Mouse (Mus musculus) small intestine, adult 2 months (tissue): Measurements from ENCODE around the gene Mia2. TPM values are rescaled to one million over a fixed set of nuclear protein-coding genes. Genes with fewer than 3 reads are reported as not detected.

ENCODE experiments used
- H3K27ac ChIP-seq: fragments of 200-500 bp; 2 replicates; pipeline ENCODE4 v1.5.1; 2012; ENCODE audit warnings: low read depth, low read length, control low read depth, inconsistent platforms; ENCODE audit not compliant: insufficient read depth
- H3K27me3 ChIP-seq: fragments of 200-500 bp; 2 replicates; pipeline ENCODE4 v1.6.1; 2012; ENCODE audit warnings: mild to moderate bottlenecking, moderate library complexity, low read length, inconsistent platforms; ENCODE audit not compliant: control insufficient read depth, insufficient read depth
- H3K36me3 ChIP-seq: fragments of 200-500 bp; 2 replicates; pipeline ENCODE4 v1.6.1; 2012; ENCODE audit warnings: mild to moderate bottlenecking, low read length, control low read depth, inconsistent platforms; ENCODE audit not compliant: control insufficient read depth, insufficient read depth
- H3K4me1 ChIP-seq: fragments of 200-500 bp; 2 replicates; pipeline ENCODE4 v1.6.1; 2012; ENCODE audit warnings: low read length, inconsistent platforms, mixed read lengths; ENCODE audit not compliant: control insufficient read depth, insufficient read depth, insufficient read length
- H3K4me3 ChIP-seq: fragments of 200-500 bp; 2 replicates; pipeline ENCODE4 v1.5.1; 2012; ENCODE audit warnings: low read depth, mild to moderate bottlenecking, control low read depth, inconsistent platforms, low read length, moderate library complexity
- CTCF ChIP-seq: fragments of 200-500 bp; IDR thresholded peaks from 2 replicates; pipeline ENCODE4 v1.5.1; 2012; ENCODE audit warnings: low read depth, mild to moderate bottlenecking, control low read depth, inconsistent platforms, low read length, moderate library complexity, mixed read lengths; ENCODE audit not compliant: insufficient replicate concordance, insufficient read length; ENCODE audit errors: extremely low read depth
- POLR2A ChIP-seq: fragments of 200-500 bp; IDR thresholded peaks from 2 replicates; pipeline ENCODE4 v1.6.1; 2012; ENCODE audit warnings: low read depth, mild to moderate bottlenecking, control low read depth, inconsistent platforms, low read length, moderate library complexity
- WGBS: fragments of 180-500 bp; shearing (Covaris S2); methylation state at CpG from one replicate; pipeline ENCODE4 v1.1.7; 2018; 5-methylcytosine and 5-hydroxymethylcytosine counted together
- polyA plus RNA-seq: library from polyadenylated mRNA; depleted of rRNA; stranded (reverse); fragments of >200 nt; gene quantifications from 2 replicates; pipeline ENCODE4 v1.2.3, GENCODE M21; 2012

Mia2 gene
- polyA plus RNA-seq, 1 experiment = 37.8 TPM

DNA sequence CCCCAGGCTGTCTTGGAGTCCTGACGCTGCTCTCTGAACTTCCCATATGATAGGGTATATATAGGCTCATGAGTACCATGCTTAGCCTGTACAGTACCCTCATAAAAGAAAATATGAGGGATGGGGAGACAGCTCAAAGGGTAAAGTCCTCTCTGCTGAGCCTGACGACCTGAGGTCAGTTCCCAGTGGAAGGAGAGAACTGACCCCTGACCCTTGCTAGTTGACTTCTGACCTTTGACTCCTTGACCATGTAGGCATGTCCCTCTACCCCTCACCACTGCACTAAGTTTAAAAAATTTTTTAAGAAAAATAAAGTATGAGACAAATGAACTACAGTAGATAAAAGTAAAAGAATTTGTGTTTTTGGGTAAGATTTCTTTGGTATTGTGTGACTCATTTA, 65.5 kb downstream of the Mia2 start:
- Histone ChIP-seq H3K27ac (no peak overlapping the region), H3K4me3 (no peak overlapping the region), H3K36me3 (peaks cover 66% of the 10 kb centered on the region), H3K27me3 (no peaks in the 10 kb centered on the region), H3K4me1 (peaks cover 2% of the 10 kb centered on the region; the same call in 1 of the 2 replicates)
- WGBS = 43% methylated on average over 2 of the region's 2 CpGs
- TF ChIP-seq CTCF (no peak), POLR2A (no peak)

DNA sequence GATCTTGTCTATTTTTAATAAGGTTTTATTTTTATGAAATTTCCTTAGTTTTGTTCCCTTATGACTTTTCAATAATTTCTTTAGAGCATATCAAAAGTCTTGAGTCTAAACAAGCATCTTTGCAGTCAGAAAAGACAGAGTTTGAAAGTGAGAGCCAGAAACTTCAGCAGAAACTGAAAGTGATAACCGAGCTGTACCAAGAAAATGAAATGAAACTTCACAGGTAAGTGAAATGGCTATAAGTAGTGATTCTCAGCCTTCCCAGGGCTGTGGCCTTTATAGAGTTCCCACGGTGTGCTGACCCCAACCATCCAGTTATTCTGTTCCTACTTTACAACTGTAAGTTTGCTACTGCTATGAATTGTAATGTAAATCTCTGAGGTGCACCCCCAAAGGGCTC, 67.2 kb downstream of the Mia2 start:
- TF ChIP-seq CTCF (no peak), POLR2A (no peak)
- Histone ChIP-seq H3K4me1 (peaks cover 2% of the 10 kb centered on the region; the same call in 1 of the 2 replicates), H3K36me3 (peaks cover 62% of the 10 kb centered on the region), H3K27me3 (no peaks in the 10 kb centered on the region), H3K27ac (no peak overlapping the region), H3K4me3 (no peak overlapping the region)
- 49% methylated on average over 2 of the region's 2 CpGs for WGBS

DNA sequence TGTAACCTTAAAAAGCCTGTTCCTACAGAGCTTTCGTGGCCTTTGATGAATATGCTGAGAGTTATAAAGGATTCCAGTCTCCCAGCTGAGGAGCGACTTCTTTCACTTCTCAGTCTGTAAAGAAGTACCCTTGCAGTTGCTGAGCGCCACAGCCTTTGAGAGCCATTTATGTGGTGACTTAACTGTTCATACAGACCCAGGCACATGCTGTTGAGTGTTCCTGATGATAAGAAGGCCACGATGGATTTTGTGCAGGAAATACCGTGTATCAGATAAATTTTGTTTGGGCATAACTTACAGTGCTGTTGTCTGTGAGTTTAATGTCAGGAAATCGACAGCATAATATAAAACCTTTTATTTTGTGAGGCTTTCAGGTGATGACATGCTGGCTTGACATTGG, 68.9 kb downstream of the Mia2 start:
- H3K4me3 ChIP-seq = no peak overlapping the region
- WGBS = 90% methylated on average over 6 of the region's 6 CpGs
- H3K27me3 ChIP-seq = no peaks in the 10 kb centered on the region
- peaks cover 2% of the 10 kb centered on the region; the same call in 1 of the 2 replicates for H3K4me1 ChIP-seq
- H3K27ac ChIP-seq = no peak overlapping the region
- H3K36me3 ChIP-seq = peaks cover 57% of the 10 kb centered on the region
- TF ChIP-seq CTCF (no peak), POLR2A (no peak)

DNA sequence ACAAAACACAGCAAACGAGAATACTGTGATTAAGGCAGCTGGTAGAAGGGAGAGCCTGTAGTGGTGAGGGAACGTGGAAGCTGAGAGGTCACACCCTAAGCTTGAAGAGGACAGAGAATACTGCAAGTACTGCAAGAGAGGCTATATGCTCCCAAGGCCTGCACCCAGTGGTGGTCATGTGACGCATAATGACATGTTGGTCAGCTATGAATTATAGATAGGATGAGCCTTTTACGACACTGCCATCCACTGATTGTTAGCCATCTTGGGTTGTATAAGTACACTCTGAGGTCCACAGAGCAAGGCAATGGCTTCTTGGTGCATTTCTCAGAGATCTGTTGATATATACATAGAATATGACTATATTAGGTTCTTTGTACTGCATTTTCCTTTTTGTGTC, 71.0 kb downstream of the Mia2 start:
- Histone ChIP-seq H3K27ac (no peak overlapping the region), H3K27me3 (no peaks in the 10 kb centered on the region), H3K36me3 (peaks cover 55% of the 10 kb centered on the region), H3K4me3 (no peak overlapping the region), H3K4me1 (peaks cover 2% of the 10 kb centered on the region; the same call in 1 of the 2 replicates)
- 78% methylated on average over 4 of the region's 4 CpGs for WGBS
- TF ChIP-seq CTCF (no peak), POLR2A (no peak)

DNA sequence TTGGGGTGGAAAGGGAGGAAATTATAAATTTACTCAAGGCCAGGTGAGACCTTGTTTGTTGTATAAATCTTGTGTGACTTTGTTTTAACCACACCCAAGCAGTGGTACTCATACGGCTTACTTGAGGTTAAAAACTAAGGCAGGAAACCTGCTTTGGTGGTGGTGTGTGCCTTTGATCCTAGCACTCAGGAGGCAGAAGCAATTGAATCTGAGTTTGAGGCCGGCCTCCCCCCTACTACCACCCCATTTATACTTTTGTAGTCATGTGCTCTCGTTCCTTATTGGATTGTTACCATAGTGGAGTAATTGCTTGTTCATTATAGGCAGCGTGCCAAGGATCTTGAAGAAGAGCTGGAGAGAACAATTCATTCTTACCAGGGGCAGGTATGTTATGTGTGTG, 74.3 kb downstream of the Mia2 start:
- no peak overlapping the region for H3K4me3 ChIP-seq
- H3K4me1 ChIP-seq = 0 out of 2 replicates have a peak, but pooled peaks cover 2% of the 10 kb centered on the region
- H3K36me3 ChIP-seq = peaks cover 47% of the 10 kb centered on the region
- H3K27ac ChIP-seq = no peak overlapping the region
- TF ChIP-seq POLR2A (no peak), CTCF (no peak)
- WGBS = 62% methylated on average over 4 of the region's 4 CpGs
- no peaks in the 10 kb centered on the region for H3K27me3 ChIP-seq

GRCm38 (mm10) chr12:59177814-59178213, 82.2 kb downstream of the Mia2 start:
- 98% methylated on average over 3 of the region's 3 CpGs for whole genome bisulfite sequencing
- 0 out of 2 replicates have a peak, but pooled peaks cover 2% of the 10 kb centered on the region for H3K4me1 ChIP-seq
- peaks cover 67% of the 10 kb centered on the region for H3K36me3 ChIP-seq
- H3K27me3 ChIP-seq = no peaks in the 10 kb centered on the region
- no peak overlapping the region for H3K27ac ChIP-seq
- TF ChIP-seq POLR2A (no peak), CTCF (no peak)
- H3K4me3 ChIP-seq = no peak overlapping the region

DNA sequence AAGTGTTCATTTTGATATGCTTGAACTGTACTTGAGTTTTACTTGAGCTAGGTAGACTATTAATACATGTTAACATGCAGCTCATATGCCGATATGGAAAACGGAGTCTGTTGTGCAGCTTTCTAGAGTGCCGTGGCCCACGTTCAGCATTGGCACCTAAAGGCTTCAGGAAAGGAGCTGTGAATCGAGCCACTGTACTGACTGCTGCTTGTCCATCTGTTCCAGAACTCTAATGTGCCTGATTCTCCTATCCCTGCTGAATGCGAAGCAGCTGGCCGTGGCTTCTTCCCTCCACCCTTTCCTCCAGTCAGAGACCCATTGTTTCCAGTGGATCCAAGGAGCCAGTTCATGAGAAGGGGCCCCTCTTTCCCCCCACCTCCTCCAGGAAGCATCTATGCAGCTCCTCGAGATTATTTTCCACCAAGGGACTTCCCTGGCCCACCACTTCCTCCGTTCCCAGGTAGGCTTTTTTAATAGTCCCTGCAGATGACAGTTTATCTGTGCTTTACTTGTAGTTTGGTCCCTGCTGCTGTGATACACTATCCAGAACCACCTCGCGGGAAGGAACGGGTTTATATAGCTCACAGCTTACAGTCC, 92.6 kb downstream of the Mia2 start:
- no peaks in the 10 kb centered on the region for H3K27me3 ChIP-seq
- H3K4me3 ChIP-seq = no peak overlapping the region
- no peak overlapping the region for H3K27ac ChIP-seq
- H3K36me3 ChIP-seq = peaks cover 56% of the 10 kb centered on the region
- TF ChIP-seq POLR2A (no peak), CTCF (no peak)
- 85% methylated on average over 12 of the region's 12 CpGs for WGBS
- no peaks in the 10 kb centered on the region for H3K4me1 ChIP-seq
